Comparison of ENCODE assay signal across 14 mouse cellular contexts in the genomic region with DNA sequence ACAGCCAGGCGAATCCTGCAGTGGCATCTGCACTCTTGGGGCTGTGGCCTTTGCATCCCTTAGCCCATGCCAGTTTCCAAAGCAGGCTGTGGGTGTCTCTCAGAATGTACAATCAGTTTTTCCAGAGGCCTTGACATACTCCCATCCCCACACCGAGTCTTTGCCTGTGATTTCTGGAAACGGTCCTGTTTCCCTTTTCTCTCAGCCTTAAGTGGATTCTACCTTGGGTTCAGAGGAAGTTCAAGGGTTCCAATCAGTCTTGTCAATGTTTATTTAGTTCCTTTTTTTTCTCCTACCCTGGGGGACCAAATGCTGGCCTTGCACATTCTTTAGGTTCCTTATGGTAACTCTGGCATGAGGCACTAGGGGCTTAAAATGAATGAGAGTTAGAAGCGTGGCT. TPM values are rescaled to one million over a fixed set of nuclear protein-coding genes. Genes with fewer than 3 reads are reported as not detected.
DNase-seq lines count a peak whose midpoint lies in the region; TF ChIP-seq lines count a peak whose summit lies in the region.
"Had no signal": no experiment of that assay in that cellular context is flagged by ENCODE, and none has a peak within 500 bp of the region (broad histone marks: within the 10 kb centered on the region; RNA-seq: fewer than 3 reads in every experiment).

No protein-coding gene starts in this region.

- H3K27ac ChIP-seq in kidney, adult 2 months (ENCODE audit: insufficient read depth, low read depth, low read length), result no peak overlapping the region
- 0 out of 2 replicates have a peak overlapping the region, but pooled peaks have one; percentile 25 for H3K27ac ChIP-seq in embryonic fibroblast, embryonic 13.5 days (ENCODE audit: insufficient read depth, low read length)
- no peak overlapping the region for H3K27ac ChIP-seq in gastrocnemius, adult 2 months
- H3K27ac ChIP-seq: heart, embryonic 15.5 days; liver, embryonic 13.5 days; midbrain, embryonic 15.5 days; neural tube, embryonic 15.5 days had no signal

- no peak overlapping the region for H3K4me3 ChIP-seq in kidney, adult 2 months (ENCODE audit: insufficient read depth, low read depth, low read length)
- no peak overlapping the region for H3K4me3 ChIP-seq in embryonic fibroblast, embryonic 13.5 days (ENCODE audit: insufficient read depth, low read length)
- no peak overlapping the region for H3K4me3 ChIP-seq in gastrocnemius, adult 2 months
- H3K4me3 ChIP-seq: heart, embryonic 15.5 days; liver, embryonic 13.5 days; midbrain, embryonic 15.5 days; neural tube, embryonic 15.5 days had no signal

- TF ChIP-seq CTCF in kidney, adult 2 months (conservative IDR thresholded peaks at IDR 0.05; ENCODE audit: insufficient read depth, insufficient read length, low read depth, low read length), result no peak
- no peak for TF ChIP-seq CTCF in embryonic fibroblast, embryonic 13.5 days (IDR thresholded peaks at IDR 0.05; ENCODE audit: borderline replicate concordance, insufficient read depth, low read length)
- no peak for TF ChIP-seq CTCF in gastrocnemius, adult 2 months (IDR thresholded peaks at IDR 0.05)

- peaks cover 7% of the 10 kb centered on the region; the same call in 1 of the 2 replicates for H3K4me1 ChIP-seq in kidney, adult 2 months (ENCODE audit: control insufficient read depth, insufficient read depth, low read length)
- H3K4me1 ChIP-seq in embryonic fibroblast, embryonic 13.5 days (ENCODE audit: control insufficient read depth, insufficient read depth, low read length), result peaks cover 12% of the 10 kb centered on the region

- DNase-seq in adrenal gland, adult (ENCODE audit: inconsistent age in 2 of 2, low spot score in 1 of 2), result peak; percentile 72 to 81
- no peak for DNase-seq in adrenal gland, postnatal 14 days
- DNase-seq in kidney, adult 2 months, result peak; percentile 42
- no peak for DNase-seq in kidney, postnatal 10 days
- peak; percentile 53 for DNase-seq in MEL-GATA-1-ER (ENCODE audit: extremely low read depth, low read depth)
- DNase-seq in gastrocnemius, adult 2 months, result no peak
- no peak for DNase-seq in frontal cortex, postnatal 10 days (ENCODE audit: low spot score in 2 of 2)
- DNase-seq: cerebellum, adult 18-20 months; liver, embryonic 13.5 days; thymus, postnatal 4 days had no signal

- no peaks in the 10 kb centered on the region for H3K27me3 ChIP-seq in kidney, adult 2 months (replicated peaks; ENCODE audit: control insufficient read depth, insufficient read depth, low read length)
- H3K27me3 ChIP-seq: heart, embryonic 15.5 days; midbrain, embryonic 15.5 days; neural tube, embryonic 15.5 days had no signal

- TF ChIP-seq POLR2A in kidney, adult 2 months (IDR thresholded peaks at IDR 0.05; ENCODE audit: low read depth, low read length), result no peak
- no peak for TF ChIP-seq POLR2A in embryonic fibroblast, embryonic 13.5 days (IDR thresholded peaks at IDR 0.05; ENCODE audit: low read depth, low read length)

- intact Hi-C loops in gastrocnemius, adult 2 months (cut with DNase I), result no loop called here

- H3K36me3 ChIP-seq in kidney, adult 2 months (ENCODE audit: control insufficient read depth, insufficient read depth, low read length), result no peaks in the 10 kb centered on the region
- H3K36me3 ChIP-seq: heart, embryonic 15.5 days; liver, embryonic 13.5 days; midbrain, embryonic 15.5 days; neural tube, embryonic 15.5 days had no signal

- 38% methylated on average over 4 of the region's 4 CpGs for WGBS in kidney, adult 2 months

RNA-seq across cellular contexts. Expression of a gene that starts 16.0 kb away (rescaled TPM):
- 56.9 and 59.6 TPM in 2 replicates for total RNA-seq in adrenal gland, postnatal 14 days (2021)
- 16.1 and 17.5 TPM in 2 replicates for polyA plus RNA-seq in kidney, adult 2 months (2012; rRNA removed)
- 19.1 and 19.5 TPM in 2 replicates for polyA plus RNA-seq in embryonic fibroblast, embryonic 13.5 days (2011; ENCODE audit: insufficient read length, low read depth, missing spikeins)
- 10 to 100 TPM; 53.3 to 71.9 TPM for total RNA-seq in gastrocnemius, adult 2 months (2021)

RNA-seq across cellular contexts. Expression of a gene that starts 36.7 kb away (rescaled TPM):
- total RNA-seq in adrenal gland, postnatal 14 days (2021), result 11.9 and 12.7 TPM in 2 replicates
- 21.0 and 24.2 TPM in 2 replicates for polyA plus RNA-seq in kidney, adult 2 months (2012; rRNA removed)
- 5.3 and 6.0 TPM in 2 replicates for polyA plus RNA-seq in embryonic fibroblast, embryonic 13.5 days (2011; ENCODE audit: insufficient read length, low read depth, missing spikeins)
- total RNA-seq in gastrocnemius, adult 2 months (2021), result 1 to 10 TPM; 3.5 to 3.8 TPM

Comparison
In these comparisons a context has a peak if more than half of its experiments do, and no peak if none do; other contexts are left out.
1. DNase-seq: peak in adrenal gland, adult (2 of 2), kidney, adult 2 months (single experiment) and MEL-GATA-1-ER (single experiment); none in adrenal gland, postnatal 14 days (single experiment), kidney, postnatal 10 days (single experiment), gastrocnemius, adult 2 months (single experiment) and frontal cortex, postnatal 10 days (0 of 2).